Mouse (Mus musculus): Measurements from ENCODE around the gene Abcb9. TPM values are rescaled to one million over a fixed set of nuclear protein-coding genes. Genes with fewer than 3 reads are reported as not detected.

Abcb9 gene
- polyA plus RNA-seq, 1 experiment from 2014 or later: 8.1 TPM

DNA sequence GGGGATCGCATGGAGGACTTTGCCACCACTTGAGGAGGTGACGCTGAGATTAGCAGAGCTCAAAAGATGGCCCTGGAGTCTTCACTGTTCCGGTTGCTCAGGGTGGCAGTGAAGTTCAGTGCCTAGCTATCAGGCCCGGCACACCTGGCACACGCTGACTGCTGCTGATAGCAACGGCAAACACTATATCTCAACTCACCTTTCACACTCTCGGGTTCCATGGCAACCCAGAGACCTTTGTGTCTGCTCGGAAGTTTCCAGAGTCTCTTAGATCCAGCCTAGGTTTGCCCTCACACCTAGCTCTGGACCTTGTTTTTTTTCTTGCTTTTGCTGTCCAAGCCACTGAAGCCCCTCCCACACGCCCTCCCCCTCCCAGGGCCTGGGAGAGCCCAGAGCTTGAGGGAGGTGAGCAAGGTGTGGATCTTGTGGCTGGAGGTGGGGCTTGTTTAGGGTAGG is 3.6 kb downstream of the Abcb9 start:
- no peak for ATAC-seq (ENCODE audit: low read depth)
- peaks cover 21% of the 10 kb centered on the region for H3K27me3 ChIP-seq
- H3K4me2 ChIP-seq: no peak overlapping the region
- H3K4me1 ChIP-seq (replicated peaks): peaks cover 7% of the 10 kb centered on the region; the same call in 1 of the 2 replicates
- WGBS: 67% methylated on average over 9 of the region's 9 CpGs
- H3K4me3 ChIP-seq: no peak overlapping the region
- no peak overlapping the region for H3K9ac ChIP-seq
- 0 out of 2 replicates have a peak, but pooled peaks cover 3% of the 10 kb centered on the region for H3K9me3 ChIP-seq
- H3K36me3 ChIP-seq: no peaks in the 10 kb centered on the region; the same call in 1 of the 2 replicates
- no peak overlapping the region for H3K27ac ChIP-seq (replicated peaks)

DNA sequence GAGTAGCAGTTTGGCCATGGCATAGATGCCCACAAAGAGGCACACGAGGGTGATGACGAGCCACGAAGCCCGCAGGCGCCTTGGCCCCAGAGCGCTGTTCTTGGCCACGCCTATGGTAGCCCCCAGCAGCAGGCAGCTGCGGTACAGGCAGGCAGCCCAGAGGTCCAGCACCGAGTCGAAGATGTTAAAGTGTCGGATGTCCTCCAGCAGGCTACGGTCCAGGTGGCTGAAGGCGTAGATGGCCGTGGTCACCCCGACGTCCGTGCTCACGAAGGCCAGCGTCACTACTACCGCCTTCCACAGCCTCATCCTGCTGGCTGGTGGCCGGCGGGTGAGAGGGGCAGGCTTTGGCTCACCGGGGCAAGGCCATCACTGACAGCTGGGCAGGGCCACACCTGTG is 5.7 kb downstream of the Abcb9 start:
- peaks cover 18% of the 10 kb centered on the region for H3K27me3 ChIP-seq
- 86% methylated on average over 23 of the region's 23 CpGs for WGBS
- no peak overlapping the region for H3K4me3 ChIP-seq
- H3K4me1 ChIP-seq (replicated peaks): no peaks in the 10 kb centered on the region; the same call in 1 of the 2 replicates
- H3K4me2 ChIP-seq: no peak overlapping the region
- no peak for ATAC-seq (ENCODE audit: low read depth)
- no peak overlapping the region for H3K9ac ChIP-seq
- H3K36me3 ChIP-seq: no peaks in the 10 kb centered on the region; the same call in 1 of the 2 replicates
- no peaks in the 10 kb centered on the region for H3K9me3 ChIP-seq
- H3K27ac ChIP-seq (replicated peaks): no peak overlapping the region

DNA sequence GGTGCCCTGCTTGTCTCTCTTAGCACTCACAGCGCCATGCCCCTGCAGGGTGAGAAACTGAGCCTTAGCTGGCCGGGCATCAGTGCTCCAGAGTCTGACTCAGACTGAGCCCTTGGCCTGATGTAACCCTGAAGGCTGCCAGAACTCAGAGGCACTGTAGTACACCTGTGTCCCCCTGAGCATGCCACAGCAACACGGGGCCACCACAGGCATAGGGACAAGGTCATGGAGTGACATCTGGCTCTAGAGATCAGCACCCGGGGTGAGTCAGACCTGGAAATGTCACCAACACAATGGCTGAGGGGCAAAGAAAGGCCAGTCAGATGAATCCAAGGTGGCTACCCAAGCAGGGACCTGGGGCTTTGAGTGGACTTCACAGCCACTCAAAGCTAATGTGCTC is 8.7 kb downstream of the Abcb9 start:
- H3K9ac ChIP-seq: no peak overlapping the region
- H3K27ac ChIP-seq (replicated peaks): no peak overlapping the region
- WGBS: 85% methylated on average over 4 of the region's 4 CpGs
- H3K9me3 ChIP-seq: no peaks in the 10 kb centered on the region
- no peak for ATAC-seq (ENCODE audit: low read depth)
- H3K4me1 ChIP-seq (replicated peaks): peaks cover 6% of the 10 kb centered on the region; the same call in 1 of the 2 replicates
- H3K27me3 ChIP-seq: peaks cover 8% of the 10 kb centered on the region; the same call in 1 of the 2 replicates
- no peaks in the 10 kb centered on the region; the same call in 1 of the 2 replicates for H3K36me3 ChIP-seq
- no peak overlapping the region for H3K4me3 ChIP-seq
- no peak overlapping the region for H3K4me2 ChIP-seq

DNA sequence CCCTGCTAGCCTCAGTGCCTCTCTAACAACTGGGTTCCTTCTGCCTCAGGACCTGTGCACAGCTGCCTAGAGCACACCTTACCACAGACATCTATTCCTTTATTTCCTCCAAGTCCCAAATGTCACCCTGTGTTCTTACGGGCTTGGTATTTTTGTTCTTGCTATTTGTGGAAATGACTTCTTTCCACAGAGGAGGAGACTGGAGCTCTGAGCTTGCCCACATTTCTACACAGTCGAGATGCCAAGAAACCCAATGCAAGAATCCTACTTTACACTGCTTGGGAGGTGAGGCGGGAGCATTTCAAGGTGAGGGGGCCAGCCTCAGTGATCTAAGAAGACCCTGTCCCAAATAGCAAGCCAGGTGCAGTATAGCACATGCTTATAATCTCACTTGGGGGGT is 10.1 kb downstream of the Abcb9 start:
- WGBS: 78% methylated on average over 3 of the region's 3 CpGs
- H3K27me3 ChIP-seq: peaks cover 8% of the 10 kb centered on the region; the same call in 1 of the 2 replicates

DNA sequence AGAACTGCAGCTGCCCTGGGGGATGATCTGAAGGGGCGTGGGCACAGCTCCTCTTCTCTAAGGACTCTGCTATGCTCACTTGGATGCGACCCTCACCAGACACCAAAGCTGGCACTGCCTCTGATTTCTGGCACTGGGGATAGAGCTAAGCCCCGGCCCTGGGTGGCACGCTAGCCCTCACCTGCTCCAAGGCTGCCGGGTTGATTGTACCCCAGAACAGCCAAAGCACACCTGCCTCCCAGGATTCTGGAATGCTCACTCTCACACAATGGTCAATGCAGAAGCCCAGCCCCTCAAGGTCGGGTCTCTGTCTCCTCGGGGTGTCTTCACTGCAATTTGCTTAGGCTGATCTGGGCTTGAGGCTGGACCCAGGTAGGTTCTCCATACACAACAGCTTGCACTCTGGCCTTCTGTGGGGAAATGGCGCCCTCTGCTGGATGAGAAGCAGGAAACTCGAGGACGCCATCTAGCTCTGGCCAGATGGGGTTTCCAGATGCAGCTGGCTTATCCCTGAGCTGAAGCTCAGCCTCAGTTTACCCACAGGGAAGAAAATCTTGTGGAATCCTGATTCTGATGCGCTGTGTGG is 10.9 kb downstream of the Abcb9 start:
- Histone ChIP-seq H3K9ac (no peak overlapping the region), H3K36me3 (no peaks in the 10 kb centered on the region; the same call in 1 of the 2 replicates), H3K9me3 (no peaks in the 10 kb centered on the region), H3K27ac (replicated peaks) (no peak overlapping the region), H3K4me2 (no peak overlapping the region), H3K4me3 (no peak overlapping the region), H3K4me1 (replicated peaks) (peaks cover 12% of the 10 kb centered on the region; the same call in 1 of the 2 replicates), H3K27me3 (peaks cover 8% of the 10 kb centered on the region; the same call in 1 of the 2 replicates)
- 41% methylated on average over 11 of the region's 11 CpGs for WGBS
- peak; percentile 46; the same call in 1 of the 2 replicates for ATAC-seq (ENCODE audit: low read depth)

More for the DNA sequence above, 10.1 kb downstream of the Abcb9 start:
- H3K36me3 ChIP-seq: no peaks in the 10 kb centered on the region; the same call in 1 of the 2 replicates
- ATAC-seq (ENCODE audit: low read depth): no peak
- H3K4me3 ChIP-seq: no peak overlapping the region
- H3K4me1 ChIP-seq (replicated peaks): peaks cover 6% of the 10 kb centered on the region; the same call in 1 of the 2 replicates
- no peak overlapping the region for H3K27ac ChIP-seq (replicated peaks)
- no peaks in the 10 kb centered on the region for H3K9me3 ChIP-seq
- H3K4me2 ChIP-seq: no peak overlapping the region
- no peak overlapping the region for H3K9ac ChIP-seq

DNA sequence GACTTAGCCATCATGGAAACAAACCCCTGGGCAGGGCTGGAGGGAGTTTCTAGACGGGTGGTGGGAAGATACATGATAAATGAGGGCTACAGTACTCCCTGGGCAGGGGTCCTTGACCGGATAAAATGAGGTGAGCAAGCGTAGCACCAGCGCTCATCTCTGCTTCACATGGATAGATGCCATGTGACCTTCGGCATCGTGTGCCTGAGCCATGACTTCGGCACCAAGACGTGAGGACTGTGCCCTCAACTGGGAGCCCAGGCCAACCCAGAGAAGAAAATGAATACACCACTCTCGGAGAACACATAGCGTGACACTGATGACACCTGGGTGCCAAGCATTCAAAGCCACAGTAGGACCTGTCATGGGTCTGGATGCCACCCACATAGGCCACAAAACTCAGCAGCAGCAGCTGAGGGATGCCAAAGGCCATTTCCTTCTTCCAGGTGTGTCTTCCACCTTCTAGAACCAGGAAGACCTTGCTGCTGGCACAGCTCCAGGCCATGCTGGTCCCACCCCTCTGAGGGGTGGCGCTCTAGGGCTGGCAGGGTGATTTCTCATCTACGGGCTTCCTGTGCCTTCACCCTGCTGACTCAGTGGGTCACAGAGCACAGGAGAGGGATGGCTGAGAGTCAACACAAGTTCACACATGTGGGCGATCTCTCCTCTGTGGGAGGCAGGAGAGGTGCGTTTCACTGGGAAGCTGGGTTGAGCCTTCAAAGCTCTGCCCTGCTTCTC is 11.6 kb downstream of the Abcb9 start:
- Histone ChIP-seq H3K4me2 (no peak overlapping the region), H3K4me3 (no peak overlapping the region), H3K27ac (replicated peaks) (no peak overlapping the region), H3K9ac (no peak overlapping the region), H3K36me3 (no peaks in the 10 kb centered on the region), H3K27me3 (peaks cover 8% of the 10 kb centered on the region; the same call in 1 of the 2 replicates), H3K9me3 (no peaks in the 10 kb centered on the region), H3K4me1 (replicated peaks) (peaks cover 18% of the 10 kb centered on the region)
- no peak for ATAC-seq (ENCODE audit: low read depth)
- WGBS: 86% methylated on average over 14 of the region's 14 CpGs

DNA sequence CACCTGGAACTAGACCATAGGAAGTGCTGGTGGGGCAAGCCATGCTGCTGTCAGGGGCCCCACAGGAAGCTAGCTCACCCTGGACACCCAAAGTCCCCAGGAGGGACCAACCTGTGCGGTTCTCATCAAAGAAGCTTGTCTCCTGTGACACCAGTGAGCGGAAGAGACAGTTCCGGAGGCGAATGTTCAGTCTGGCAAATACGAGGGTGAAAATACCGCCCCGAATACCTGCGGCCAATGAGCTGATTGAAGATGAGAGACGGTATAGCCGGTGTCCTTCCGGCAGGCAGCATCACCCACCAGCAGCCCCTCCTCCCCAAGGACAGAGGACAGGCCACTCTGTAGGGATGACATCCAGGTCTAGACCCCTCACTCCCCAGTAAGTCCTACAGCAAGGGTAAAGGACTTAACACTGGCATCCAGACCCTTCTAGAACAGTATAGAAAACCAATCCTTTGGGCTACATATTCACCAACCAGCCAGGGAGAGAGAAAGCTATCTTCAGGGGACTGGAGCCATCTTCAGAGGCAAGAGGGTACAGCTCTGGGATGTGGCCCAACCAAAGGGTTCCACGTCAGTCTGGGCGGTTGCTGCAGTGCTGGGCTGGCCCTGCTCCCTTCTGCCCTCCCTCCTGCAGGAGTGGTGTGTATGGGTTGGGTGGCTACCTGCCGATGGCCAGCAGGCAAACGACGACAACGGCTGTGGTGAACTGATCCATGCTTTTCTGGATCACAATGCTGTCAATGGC is 12.5 kb downstream of the Abcb9 start:
- Histone ChIP-seq H3K27me3 (peaks cover 8% of the 10 kb centered on the region; the same call in 1 of the 2 replicates), H3K9ac (no peak overlapping the region), H3K9me3 (no peaks in the 10 kb centered on the region), H3K36me3 (no peaks in the 10 kb centered on the region), H3K27ac (replicated peaks) (no peak overlapping the region), H3K4me3 (no peak overlapping the region), H3K4me1 (replicated peaks) (peaks cover 26% of the 10 kb centered on the region), H3K4me2 (no peak overlapping the region)
- no peak for ATAC-seq (ENCODE audit: low read depth)
- WGBS: 89% methylated on average over 17 of the region's 17 CpGs

DNA sequence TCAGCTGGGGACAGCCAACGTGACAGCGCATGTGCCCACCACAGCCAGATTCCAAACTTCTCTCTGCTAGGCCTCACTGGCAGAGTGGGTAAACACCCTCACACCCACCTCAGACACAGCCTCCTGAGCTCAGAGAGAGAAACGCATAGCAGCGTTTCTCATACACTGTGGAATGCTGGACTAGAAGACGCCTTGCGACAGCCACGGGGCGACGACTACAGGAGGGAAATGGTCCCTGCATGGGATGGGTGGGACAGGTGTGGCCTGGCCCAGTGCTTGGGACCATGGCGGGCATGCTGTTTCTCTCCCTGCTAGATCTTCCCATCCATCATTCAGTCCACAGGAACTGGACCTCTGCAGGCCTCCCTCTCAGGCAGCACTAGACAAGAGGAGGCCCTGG is 13.2 kb downstream of the Abcb9 start:
- H3K4me1 ChIP-seq (replicated peaks): peaks cover 33% of the 10 kb centered on the region
- H3K9me3 ChIP-seq: no peaks in the 10 kb centered on the region
- no peak overlapping the region for H3K4me3 ChIP-seq
- no peak overlapping the region for H3K9ac ChIP-seq
- WGBS: 92% methylated on average over 10 of the region's 10 CpGs
- H3K4me2 ChIP-seq: no peak overlapping the region
- no peak for ATAC-seq (ENCODE audit: low read depth)
- H3K36me3 ChIP-seq: no peaks in the 10 kb centered on the region
- peaks cover 8% of the 10 kb centered on the region; the same call in 1 of the 2 replicates for H3K27me3 ChIP-seq
- H3K27ac ChIP-seq (replicated peaks): no peak overlapping the region

DNA sequence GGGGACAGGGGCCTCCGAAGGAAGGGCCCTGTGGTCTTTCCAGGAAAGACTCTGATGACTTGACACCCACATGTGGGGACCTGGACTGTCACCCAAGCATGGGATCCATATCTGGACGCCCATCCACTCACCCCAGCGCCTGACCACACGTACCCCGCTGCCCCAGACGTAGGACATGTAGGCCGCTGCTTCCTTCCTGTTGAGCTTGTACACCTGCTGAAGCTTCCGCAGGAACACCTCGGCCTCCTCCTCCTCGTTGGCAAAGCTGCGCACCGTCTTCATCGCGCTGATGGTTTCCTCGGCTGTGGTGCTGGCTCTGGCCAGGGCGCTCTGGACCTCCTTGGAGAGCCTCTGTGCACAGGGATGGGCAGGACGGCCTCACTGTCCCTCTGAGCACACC is 15.7 kb downstream of the Abcb9 start:
- H3K4me2 ChIP-seq: no peak overlapping the region

DNA sequence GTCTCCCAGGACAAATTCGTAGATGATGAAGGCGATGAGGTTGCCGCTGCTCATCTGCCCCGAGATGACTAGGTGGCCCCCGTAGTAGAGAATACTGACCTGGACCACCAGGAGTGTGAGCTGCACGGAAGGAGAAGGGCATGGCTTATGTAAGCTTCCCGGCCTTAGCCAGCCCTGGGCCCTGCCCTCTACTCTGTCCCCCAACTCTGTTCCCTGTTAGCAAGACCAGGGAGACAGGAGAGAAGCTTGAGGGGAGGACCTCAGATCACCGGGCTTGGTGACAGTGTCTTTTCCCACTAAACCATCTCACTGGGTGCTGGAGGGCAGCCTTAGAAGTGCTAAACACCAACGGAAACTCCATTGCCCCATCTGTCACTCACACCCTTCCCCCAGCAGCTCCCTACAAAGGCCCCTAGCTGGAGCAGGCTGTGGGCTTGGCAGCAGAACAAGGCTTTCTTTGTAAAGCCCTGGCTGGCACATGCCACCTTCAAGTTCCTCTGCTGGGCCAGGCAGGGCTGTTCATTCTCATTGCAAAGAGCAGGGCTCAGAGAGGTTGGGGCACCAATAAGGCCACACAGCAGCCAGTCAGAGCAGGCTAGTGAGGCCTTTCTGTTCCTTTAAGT is 16.7 kb downstream of the Abcb9 start:
- no peak overlapping the region for H3K9ac ChIP-seq
- peak overlapping the region; percentile 80 for H3K27ac ChIP-seq (replicated peaks)
- peaks cover 3% of the 10 kb centered on the region; the same call in 1 of the 2 replicates for H3K27me3 ChIP-seq
- peaks cover 36% of the 10 kb centered on the region for H3K4me1 ChIP-seq (replicated peaks)
- H3K4me2 ChIP-seq: no peak overlapping the region
- no peaks in the 10 kb centered on the region for H3K9me3 ChIP-seq
- 56% methylated on average over 9 of the region's 9 CpGs for WGBS
- H3K4me3 ChIP-seq: no peak overlapping the region
- H3K36me3 ChIP-seq: no peaks in the 10 kb centered on the region
- peak; percentile 89 for ATAC-seq (ENCODE audit: low read depth)

More for the DNA sequence above, 15.7 kb downstream of the Abcb9 start:
- ATAC-seq (ENCODE audit: low read depth): no peak
- Histone ChIP-seq H3K4me1 (replicated peaks) (peaks cover 39% of the 10 kb centered on the region), H3K9ac (no peak overlapping the region; the same call in 1 of the 2 replicates), H3K36me3 (no peaks in the 10 kb centered on the region), H3K4me3 (no peak overlapping the region), H3K27me3 (peaks cover 3% of the 10 kb centered on the region; the same call in 1 of the 2 replicates), H3K9me3 (no peaks in the 10 kb centered on the region), H3K27ac (replicated peaks) (no peak overlapping the region)
- 94% methylated on average over 17 of the region's 17 CpGs for WGBS

DNA sequence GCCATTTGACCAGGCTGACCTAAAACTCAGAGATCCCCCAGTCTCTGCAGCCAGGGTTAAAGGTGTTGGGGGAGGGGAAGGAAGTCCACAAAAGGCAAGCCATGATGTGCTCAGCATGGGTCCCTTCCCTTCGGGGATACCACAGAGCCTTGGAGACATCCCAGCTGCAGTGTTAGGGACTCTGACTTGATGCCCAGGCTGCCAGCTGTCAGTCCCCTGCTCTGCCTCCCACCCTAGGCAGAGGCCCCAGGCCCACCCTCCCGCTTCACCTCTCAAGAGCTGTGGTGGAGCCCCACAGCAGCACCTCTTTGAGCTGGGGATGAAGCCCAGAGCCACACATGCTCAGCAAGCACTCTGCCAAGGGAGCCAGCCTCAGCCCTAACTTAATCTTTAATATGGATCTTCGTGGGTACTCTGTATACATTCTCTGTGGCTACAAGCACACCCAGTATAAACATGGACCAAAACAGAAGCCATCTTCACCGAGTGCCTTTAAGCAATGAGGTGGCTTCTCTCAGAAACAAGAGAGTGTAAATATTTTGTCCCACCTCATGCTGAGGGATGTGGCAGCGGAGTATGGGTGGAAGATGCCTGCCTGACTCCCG is 17.6 kb downstream of the Abcb9 start:
- H3K27me3 ChIP-seq: peaks cover 3% of the 10 kb centered on the region; the same call in 1 of the 2 replicates
- peaks cover 42% of the 10 kb centered on the region for H3K4me1 ChIP-seq (replicated peaks)
- no peak for ATAC-seq (ENCODE audit: low read depth)
- H3K4me3 ChIP-seq: no peak overlapping the region
- H3K9ac ChIP-seq: no peak overlapping the region
- H3K36me3 ChIP-seq: no peaks in the 10 kb centered on the region
- no peak overlapping the region for H3K4me2 ChIP-seq
- peak overlapping the region; percentile 80; the same call in 1 of the 2 replicates for H3K27ac ChIP-seq (replicated peaks)
- WGBS: 64% methylated on average over 6 of the region's 6 CpGs
- H3K9me3 ChIP-seq: no peaks in the 10 kb centered on the region

Data from neural tube, embryonic 13.5 days (tissue).